Mouse (Mus musculus): ENCODE results near the gene Ptchd4. TPM values are rescaled to one million over a fixed set of nuclear protein-coding genes. Genes with fewer than 3 reads are reported as not detected.

The Ptchd4 gene
- not detected for total RNA-seq (2023)

GRCm38 (mm10) chr17:42315669-42316611, at the start of gene Ptchd4:
Ptchd4 (plus strand) TSS chr17:42315947.

